ENCODE assay signal across 10 mouse cellular contexts in genomic region chr1:37712357-37712737, GRCm38 (mm10). TPM values are rescaled to one million over a fixed set of nuclear protein-coding genes. Genes with fewer than 3 reads are reported as not detected.
A peak's percentile ranks its signal among the peaks of the same experiment; 100 is the strongest.
DNase-seq lines count a peak whose midpoint lies in the region; ATAC-seq and TF ChIP-seq lines count a peak whose summit lies in the region.
"Not testable (repeated sequence)": the region's sequence is repeated elsewhere in the genome, so short reads cannot be mapped to it uniquely, and the experiment has no call there.
"Had no signal": no experiment of that assay in that cellular context is flagged by ENCODE, and none has a peak within 500 bp of the region (broad histone marks: within the 10 kb centered on the region; RNA-seq: fewer than 3 reads in every experiment).

No protein-coding gene starts in this region.

- ATAC-seq in intestine, embryonic 15.5 days = peak; percentile 88
- ATAC-seq in intestine, postnatal 0 days = peak; percentile 57; the same call in 1 of the 2 replicates
- ATAC-seq in stomach, embryonic 15.5 days (ENCODE audit: insufficient read depth, low FRiP score, low read depth) = peak; percentile 59
- peak; percentile 78 for ATAC-seq in stomach, postnatal 0 days (ENCODE audit: low FRiP score, low TSS enrichment)

- not testable (repeated sequence) for TF ChIP-seq EP300 in stomach, postnatal 0 days (optimal IDR thresholded peaks at IDR 0.05)

- not testable (repeated sequence) for H3K4me3 ChIP-seq in intestine, embryonic 15.5 days (replicated peaks); intestine, postnatal 0 days (ENCODE audit: low read depth, low read length); left cerebral cortex, adult 2 months; small intestine, adult 2 months (ENCODE audit: low read depth, low read length); stomach, embryonic 15.5 days (replicated peaks); stomach, postnatal 0 days (ENCODE audit: low read depth, low read length)

- not testable (repeated sequence) for H3K36me3 ChIP-seq in intestine, embryonic 15.5 days; intestine, postnatal 0 days (ENCODE audit: control insufficient read depth, insufficient read depth); small intestine, adult 2 months (ENCODE audit: control insufficient read depth, insufficient read depth, low read length); stomach, embryonic 15.5 days; stomach, postnatal 0 days (ENCODE audit: control insufficient read depth, insufficient read depth, low read length)

- intact Hi-C loops in left cerebral cortex, adult 2 months (cut with DNase I) = not testable (repeated sequence)

- H3K9ac ChIP-seq in intestine, embryonic 15.5 days; intestine, postnatal 0 days (ENCODE audit: low read depth, low read length); stomach, embryonic 15.5 days; stomach, postnatal 0 days (ENCODE audit: low read length): not testable (repeated sequence)

- TF ChIP-seq CTCF in intestine, postnatal 0 days (IDR thresholded peaks at IDR 0.05; ENCODE audit: low read depth); left cerebral cortex, adult 2 months (IDR thresholded peaks at IDR 0.05); small intestine, adult 2 months (IDR thresholded peaks at IDR 0.05; ENCODE audit: extremely low read depth, insufficient read length, insufficient replicate concordance, low read depth, low read length); stomach, postnatal 0 days (IDR thresholded peaks at IDR 0.05; ENCODE audit: low read depth): not testable (repeated sequence)

- WGBS in intestine, embryonic 15.5 days = 50% methylated on average over 4 of the region's 4 CpGs
- 29% methylated on average over 4 of the region's 4 CpGs for WGBS in intestine, postnatal 0 days
- WGBS in small intestine, adult 2 months = 27% methylated on average over 4 of the region's 4 CpGs
- 49% methylated on average over 4 of the region's 4 CpGs for WGBS in stomach, embryonic 15.5 days
- WGBS in stomach, postnatal 0 days = 44% methylated on average over 4 of the region's 4 CpGs

- H3K4me1 ChIP-seq in intestine, embryonic 15.5 days (replicated peaks); intestine, postnatal 0 days (replicated peaks; ENCODE audit: control insufficient read depth, insufficient read depth, low read length); small intestine, adult 2 months (ENCODE audit: control insufficient read depth, insufficient read depth, insufficient read length, low read length); stomach, embryonic 15.5 days; stomach, postnatal 0 days (replicated peaks; ENCODE audit: control insufficient read depth, insufficient read depth): not testable (repeated sequence)

- not testable (repeated sequence) for TF ChIP-seq POLR2A in small intestine, adult 2 months (IDR thresholded peaks at IDR 0.05; ENCODE audit: low read depth, low read length)

- peak; percentile 40 for DNase-seq in 416B (ENCODE audit: low read depth)
- DNase-seq in brain, adult 2 months (ENCODE audit: low read depth, low spot score) = peak; percentile 35
- not testable (repeated sequence) for DNase-seq in left cerebral cortex, adult 2 months (ENCODE audit: extremely low spot score in 1 of 2, low spot score in 2 of 2); stomach, postnatal 0 days (ENCODE audit: low spot score)

- H3K27me3 ChIP-seq in intestine, embryonic 15.5 days (replicated peaks); intestine, postnatal 0 days (replicated peaks; ENCODE audit: control insufficient read depth, insufficient read depth, low read length); small intestine, adult 2 months (ENCODE audit: control insufficient read depth, insufficient read depth, low read length); stomach, embryonic 15.5 days (replicated peaks); stomach, postnatal 0 days (ENCODE audit: control insufficient read depth, insufficient read depth, low read length): not testable (repeated sequence)

- not testable (repeated sequence) for H3K9me3 ChIP-seq in intestine, embryonic 15.5 days; intestine, postnatal 0 days (ENCODE audit: control insufficient read depth); stomach, embryonic 15.5 days; stomach, postnatal 0 days (ENCODE audit: control insufficient read depth, low read length)

- not testable (repeated sequence) for H3K4me2 ChIP-seq in intestine, embryonic 15.5 days (replicated peaks); intestine, postnatal 0 days (replicated peaks; ENCODE audit: low read depth); stomach, embryonic 15.5 days; stomach, postnatal 0 days (replicated peaks; ENCODE audit: low read depth)

- H3K27ac ChIP-seq in intestine, embryonic 15.5 days = peak overlapping the region; percentile 19; the same call in 1 of the 2 replicates
- H3K27ac ChIP-seq in intestine, postnatal 0 days (ENCODE audit: low read depth, low read length) = not testable (repeated sequence)
- H3K27ac ChIP-seq in left cerebral cortex, adult 2 months = 0 out of 2 replicates have a peak overlapping the region, but pooled peaks have one; percentile 24
- H3K27ac ChIP-seq in small intestine, adult 2 months (ENCODE audit: insufficient read depth, low read depth, low read length) = peak overlapping the region; percentile 50
- H3K27ac ChIP-seq in stomach, embryonic 15.5 days = peak overlapping the region; percentile 12; the same call in 1 of the 2 replicates
- peak overlapping the region; percentile 30; the same call in 1 of the 2 replicates for H3K27ac ChIP-seq in stomach, postnatal 0 days (replicated peaks)

RNA-seq across cellular contexts. Expression of gene 2010300C02Rik, which starts 7.5 kb away (rescaled TPM):
- 14.0 and 14.2 TPM in 2 replicates for polyA plus RNA-seq in intestine, embryonic 15.5 days (2015; fragmentation: Nextera tagmentation; extraction: Ambion mirVana)
- 7.2 and 7.8 TPM in 2 replicates for polyA plus RNA-seq in intestine, postnatal 0 days (2015; fragmentation: Nextera tagmentation; extraction: Ambion mirVana)
- total RNA-seq in left cerebral cortex, adult 2 months (2021) = 100 to 1,000 TPM; 282 to 283 TPM
- 12.4 and 15.3 TPM in 2 replicates for polyA plus RNA-seq in small intestine, adult 2 months (2012; rRNA removed)
- 13.3 and 15.0 TPM in 2 replicates for polyA plus RNA-seq in stomach, embryonic 15.5 days (2015; fragmentation: Nextera tagmentation; extraction: Ambion mirVana)
- polyA plus RNA-seq in stomach, postnatal 0 days (2015; fragmentation: Nextera tagmentation; extraction: Ambion mirVana) = 7.5 and 8.5 TPM in 2 replicates
- total RNA-seq: common myeloid progenitor, adult 5-6 weeks had no signal
- polyA plus RNA-seq: C2C12 had no signal
